Mouse (Mus musculus): ENCODE results near the gene Tns1. TPM values are rescaled to one million over a fixed set of nuclear protein-coding genes. Genes with fewer than 3 reads are reported as not detected.
A peak's percentile ranks its signal among the peaks of the same experiment; 100 is the strongest.

Gene Tns1
- total RNA-seq, 2 experiments from 2014 or later = 193 to 196 TPM

- DNase-seq = no peak
Measured at GRCm38 (mm10) chr1:74013296-74014031, 110.8 kb downstream of the Tns1 start.

GRCm38 (mm10) chr1:74012706-74013105, 111.5 kb downstream of the Tns1 start:
- no peak for DNase-seq

- DNase-seq = no peak
Measured at GRCm38 (mm10) chr1:74009495-74009894, 114.8 kb downstream of the Tns1 start.

GRCm38 (mm10) chr1:74008966-74009365, 115.3 kb downstream of the Tns1 start:
- no peak for DNase-seq

- DNase-seq = no peak
Measured at GRCm38 (mm10) chr1:74008498-74008897, 115.8 kb downstream of the Tns1 start.

GRCm38 (mm10) chr1:74007398-74008050, 116.7 kb downstream of the Tns1 start:
- DNase-seq = no peak

GRCm38 (mm10) chr1:74005020-74005419, 119.2 kb downstream of the Tns1 start:
- DNase-seq = no peak

GRCm38 (mm10) chr1:74003723-74004122, 120.5 kb downstream of the Tns1 start:
- no peak for DNase-seq

GRCm38 (mm10) chr1:74001449-74001820, 122.8 kb downstream of the Tns1 start:
- peak; percentile 57 for DNase-seq

- DNase-seq = no peak
Measured at GRCm38 (mm10) chr1:74000810-74001448, 123.3 kb downstream of the Tns1 start.

- DNase-seq = no peak
Measured at GRCm38 (mm10) chr1:74000191-74000651, 124.0 kb downstream of the Tns1 start.

- no peak for DNase-seq
Measured at GRCm38 (mm10) chr1:73999533-73999932, 124.7 kb downstream of the Tns1 start.

- DNase-seq = no peak
Measured at GRCm38 (mm10) chr1:73998925-73999375, 125.3 kb downstream of the Tns1 start.

GRCm38 (mm10) chr1:73998131-73998865, 126.0 kb downstream of the Tns1 start:
- peak; percentile 45 for DNase-seq

- no peak for DNase-seq
Measured at GRCm38 (mm10) chr1:73997341-73997740, 126.9 kb downstream of the Tns1 start.

- DNase-seq = no peak
Measured at GRCm38 (mm10) chr1:73996650-73997049, 127.6 kb downstream of the Tns1 start.

- peak; percentile 75 for DNase-seq
Measured at GRCm38 (mm10) chr1:73996209-73996608, 128.0 kb downstream of the Tns1 start.

GRCm38 (mm10) chr1:73995063-73995810, 129.0 kb downstream of the Tns1 start:
- DNase-seq = peak; percentile 27

GRCm38 (mm10) chr1:73993901-73994426, 130.3 kb downstream of the Tns1 start:
- DNase-seq = peak; percentile 71

GRCm38 (mm10) chr1:73993279-73993678, 131.0 kb downstream of the Tns1 start:
- DNase-seq = no peak

GRCm38 (mm10) chr1:73992201-73992938, 131.9 kb downstream of the Tns1 start:
- DNase-seq = peak; percentile 5

All from gastrocnemius, postnatal 10 days (tissue).